Mouse (Mus musculus) fat pad, adult 2 months (tissue): ENCODE data around the gene Rasal2.

ENCODE experiments used
- DNase-seq: peaks from one replicate; pipeline ENCODE4 v3.0.0-alpha.2; 2011; ENCODE audit warnings: low read depth, low spot score; ENCODE audit errors: extremely low read depth

Rasal2 gene

GRCm38 (mm10) chr1:157150107-157150506 lies 262.3 kb downstream of the Rasal2 start:
- no peak for DNase-seq

- DNase-seq, result no peak
Measured at GRCm38 (mm10) chr1:157144621-157145020, 267.8 kb downstream of the Rasal2 start.

- DNase-seq, result no peak
Measured at GRCm38 (mm10) chr1:157143326-157143932, 269.0 kb downstream of the Rasal2 start.

- DNase-seq, result no peak
Measured at GRCm38 (mm10) chr1:157141014-157141413, 271.4 kb downstream of the Rasal2 start.

- no peak for DNase-seq
Measured at GRCm38 (mm10) chr1:157137854-157138241, 274.5 kb downstream of the Rasal2 start.

GRCm38 (mm10) chr1:157137132-157137853 lies 275.1 kb downstream of the Rasal2 start:
- no peak for DNase-seq

GRCm38 (mm10) chr1:157128219-157128618 lies 284.2 kb downstream of the Rasal2 start:
- no peak for DNase-seq

- DNase-seq, result no peak
Measured at GRCm38 (mm10) chr1:157123836-157124235, 288.6 kb downstream of the Rasal2 start.

GRCm38 (mm10) chr1:157119168-157119567 lies 293.2 kb downstream of the Rasal2 start:
- DNase-seq, result no peak

GRCm38 (mm10) chr1:157117440-157117839 lies 295.0 kb downstream of the Rasal2 start:
- no peak for DNase-seq

GRCm38 (mm10) chr1:157114492-157114891 lies 297.9 kb downstream of the Rasal2 start:
- DNase-seq, result no peak

- DNase-seq, result no peak
Measured at GRCm38 (mm10) chr1:157110287-157110835, 302.0 kb downstream of the Rasal2 start.

GRCm38 (mm10) chr1:157108580-157108979 lies 303.8 kb downstream of the Rasal2 start, which contains the start of gene Tex35:
Gene Tex35 (minus strand): TSS chr1:157108680.
- no peak for DNase-seq

- no peak for DNase-seq
Measured at GRCm38 (mm10) chr1:157101122-157101865, 311.1 kb downstream of the Rasal2 start.

- DNase-seq, result no peak
Measured at GRCm38 (mm10) chr1:157095534-157095933, 316.9 kb downstream of the Rasal2 start.

- no peak for DNase-seq
Measured at GRCm38 (mm10) chr1:157092622-157093021, 319.8 kb downstream of the Rasal2 start.

- no peak for DNase-seq
Measured at GRCm38 (mm10) chr1:157092140-157092539, 320.3 kb downstream of the Rasal2 start.

GRCm38 (mm10) chr1:157090835-157091234 lies 321.6 kb downstream of the Rasal2 start:
- DNase-seq, result no peak

- DNase-seq, result no peak
Measured at GRCm38 (mm10) chr1:157086097-157086994, 326.0 kb downstream of the Rasal2 start.
